Mouse (Mus musculus): ENCODE measurements around the gene Gm10277. TPM values are rescaled to one million over a fixed set of nuclear protein-coding genes. Genes with fewer than 3 reads are reported as not detected.
"Not testable (repeated sequence)": the region's sequence is repeated elsewhere in the genome, so short reads cannot be mapped to it uniquely, and the experiment has no call there.

Gm10277 gene
- polyA plus RNA-seq, 1 experiment from 2014 or later, result 2.0 TPM

DNA sequence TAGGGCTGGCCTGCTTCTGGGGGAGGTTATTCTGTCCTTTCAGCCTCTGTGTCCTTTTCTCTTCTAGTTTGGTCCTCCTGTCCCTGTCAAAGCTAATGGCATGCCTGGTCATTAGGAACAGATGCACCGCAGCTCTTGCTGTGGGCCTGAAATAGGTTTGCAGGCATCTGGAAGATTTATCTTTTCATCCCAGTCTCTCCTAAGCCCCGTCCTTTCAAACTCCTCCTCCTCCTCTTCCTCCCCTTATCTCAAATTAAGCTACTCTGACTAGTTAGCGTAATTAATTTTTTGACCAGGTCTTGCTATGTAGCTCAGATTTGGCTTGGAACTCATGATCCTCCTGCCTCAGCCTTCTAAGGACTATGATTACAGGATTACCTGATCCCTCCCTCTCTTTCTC, 34.1 kb downstream of the Gm10277 start:
- Histone ChIP-seq H3K4me3 (ENCODE audit: low read depth, low read length) (no peak overlapping the region), H3K9me3 (replicated peaks; ENCODE audit: control insufficient read depth, low read length, poor library complexity, severe bottlenecking) (no peaks in the 10 kb centered on the region), H3K36me3 (ENCODE audit: control insufficient read depth, insufficient read depth, low read length) (no peaks in the 10 kb centered on the region), H3K4me1 (ENCODE audit: control insufficient read depth, insufficient read depth, low read length) (no peaks in the 10 kb centered on the region), H3K27me3 (ENCODE audit: control insufficient read depth, insufficient read depth, low read depth, low read length) (no peaks in the 10 kb centered on the region), H3K9ac (ENCODE audit: low read depth, low read length) (no peak overlapping the region), H3K27ac (ENCODE audit: low read length) (no peak overlapping the region), H3K4me2 (ENCODE audit: low read length) (no peak overlapping the region)
- 79% methylated on average over 3 of the region's 3 CpGs for WGBS
- ATAC-seq, result no peak

DNA sequence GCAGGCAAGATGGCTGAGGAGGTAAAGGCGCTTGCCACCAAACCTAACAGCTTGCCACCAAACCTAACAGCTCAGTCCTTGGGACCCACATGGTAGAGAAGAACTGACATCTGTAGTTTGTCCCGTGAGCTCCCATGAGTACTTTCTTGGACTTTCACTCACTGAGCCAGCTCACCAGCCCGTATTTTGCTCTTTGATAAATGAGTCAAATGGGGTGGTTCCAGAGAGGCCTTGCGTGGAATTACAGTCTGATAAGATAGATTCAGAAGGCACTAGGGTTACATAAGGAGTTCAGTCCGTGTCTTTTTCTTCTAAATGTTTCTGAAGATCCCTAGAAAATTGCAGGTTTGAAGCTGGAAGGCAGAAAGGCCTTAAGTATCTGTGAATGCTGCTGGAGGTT, 35.0 kb downstream of the Gm10277 start:
- Histone ChIP-seq H3K27me3 (ENCODE audit: control insufficient read depth, insufficient read depth, low read depth, low read length) (no peaks in the 10 kb centered on the region), H3K9me3 (replicated peaks; ENCODE audit: control insufficient read depth, low read length, poor library complexity, severe bottlenecking) (no peaks in the 10 kb centered on the region), H3K9ac (ENCODE audit: low read depth, low read length) (no peak overlapping the region), H3K4me3 (ENCODE audit: low read depth, low read length) (no peak overlapping the region), H3K36me3 (ENCODE audit: control insufficient read depth, insufficient read depth, low read length) (no peaks in the 10 kb centered on the region), H3K27ac (ENCODE audit: low read length) (no peak overlapping the region), H3K4me1 (ENCODE audit: control insufficient read depth, insufficient read depth, low read length) (no peaks in the 10 kb centered on the region), H3K4me2 (ENCODE audit: low read length) (no peak overlapping the region)
- WGBS, result 83% methylated on average over 5 of the region's 5 CpGs
- ATAC-seq, result no peak

GRCm38 (mm10) chr11:77748996-77749395, 38.6 kb downstream of the Gm10277 start:
- Histone ChIP-seq H3K36me3 (ENCODE audit: control insufficient read depth, insufficient read depth, low read length) (no peaks in the 10 kb centered on the region), H3K27ac (ENCODE audit: low read length) (no peak overlapping the region), H3K4me1 (ENCODE audit: control insufficient read depth, insufficient read depth, low read length) (no peaks in the 10 kb centered on the region), H3K4me2 (ENCODE audit: low read length) (no peak overlapping the region), H3K9ac (ENCODE audit: low read depth, low read length) (no peak overlapping the region), H3K9me3 (replicated peaks; ENCODE audit: control insufficient read depth, low read length, poor library complexity, severe bottlenecking) (no peaks in the 10 kb centered on the region), H3K27me3 (ENCODE audit: control insufficient read depth, insufficient read depth, low read depth, low read length) (no peaks in the 10 kb centered on the region), H3K4me3 (ENCODE audit: low read depth, low read length) (no peak overlapping the region)
- 77% methylated on average over 5 of the region's 5 CpGs for WGBS
- no peak for ATAC-seq

GRCm38 (mm10) chr11:77747103-77747502, 40.4 kb downstream of the Gm10277 start:
- H3K36me3 ChIP-seq (ENCODE audit: control insufficient read depth, insufficient read depth, low read length); H3K9ac ChIP-seq (ENCODE audit: low read depth, low read length); H3K4me2 ChIP-seq (ENCODE audit: low read length); ATAC-seq; H3K4me1 ChIP-seq (ENCODE audit: control insufficient read depth, insufficient read depth, low read length); H3K9me3 ChIP-seq (replicated peaks; ENCODE audit: control insufficient read depth, low read length, poor library complexity, severe bottlenecking); H3K27me3 ChIP-seq (ENCODE audit: control insufficient read depth, insufficient read depth, low read depth, low read length); H3K27ac ChIP-seq (ENCODE audit: low read length); H3K4me3 ChIP-seq (ENCODE audit: low read depth, low read length): not testable (repeated sequence)
- 96% methylated on average over 13 of the region's 15 CpGs for WGBS

DNA sequence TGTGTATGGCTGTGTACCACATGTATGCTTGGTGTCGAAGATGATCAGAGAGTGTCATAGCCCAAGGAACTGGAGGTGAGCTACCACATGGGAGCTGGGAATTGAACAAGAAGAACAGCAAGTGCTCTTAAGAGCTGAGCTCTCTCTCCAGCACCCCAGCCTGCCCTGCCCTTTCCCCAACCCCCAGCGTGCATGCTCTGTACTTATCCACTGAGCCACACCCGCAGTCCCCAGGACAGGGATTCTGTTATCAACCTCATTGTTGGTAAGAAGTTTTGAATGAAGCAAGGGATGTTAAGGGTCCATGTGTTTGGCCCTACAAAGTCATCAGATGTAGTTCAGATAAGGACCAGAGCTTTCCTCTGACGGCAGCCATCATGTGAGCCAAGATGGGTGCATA, 40.9 kb downstream of the Gm10277 start:
- Histone ChIP-seq H3K36me3 (ENCODE audit: control insufficient read depth, insufficient read depth, low read length) (no peaks in the 10 kb centered on the region), H3K4me2 (ENCODE audit: low read length) (no peak overlapping the region), H3K27ac (ENCODE audit: low read length) (no peak overlapping the region), H3K4me3 (ENCODE audit: low read depth, low read length) (no peak overlapping the region), H3K4me1 (ENCODE audit: control insufficient read depth, insufficient read depth, low read length) (no peaks in the 10 kb centered on the region), H3K9me3 (replicated peaks; ENCODE audit: control insufficient read depth, low read length, poor library complexity, severe bottlenecking) (no peaks in the 10 kb centered on the region), H3K27me3 (ENCODE audit: control insufficient read depth, insufficient read depth, low read depth, low read length) (no peaks in the 10 kb centered on the region), H3K9ac (ENCODE audit: low read depth, low read length) (no peak overlapping the region)
- ATAC-seq, result no peak
- 96% methylated on average over 4 of the region's 4 CpGs for WGBS

DNA sequence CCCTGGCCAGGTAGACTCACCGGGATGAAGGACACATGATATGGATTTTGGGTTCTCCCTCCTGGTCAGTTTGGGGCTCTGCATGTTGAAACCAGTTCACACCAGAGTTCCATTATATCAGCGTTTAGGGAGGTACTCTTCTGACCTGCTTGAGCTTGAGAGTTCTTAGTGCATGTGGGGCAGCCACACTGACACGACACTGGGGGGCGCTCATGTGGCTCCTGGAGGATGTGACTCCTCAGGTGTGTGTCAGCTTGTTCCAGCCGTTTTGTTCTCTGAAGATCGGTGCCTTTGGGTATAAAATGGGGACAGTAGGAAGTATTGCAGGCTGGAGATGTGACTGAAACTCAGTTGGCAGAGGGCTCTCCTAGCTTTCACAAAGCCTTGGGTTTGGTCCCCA, 43.6 kb downstream of the Gm10277 start:
- H3K27me3 ChIP-seq (ENCODE audit: control insufficient read depth, insufficient read depth, low read depth, low read length), result no peaks in the 10 kb centered on the region
- no peak overlapping the region for H3K4me2 ChIP-seq (ENCODE audit: low read length)
- no peaks in the 10 kb centered on the region for H3K9me3 ChIP-seq (replicated peaks; ENCODE audit: control insufficient read depth, low read length, poor library complexity, severe bottlenecking)
- ATAC-seq, result no peak
- WGBS, result 41% methylated on average over 6 of the region's 6 CpGs
- H3K9ac ChIP-seq (ENCODE audit: low read depth, low read length), result no peak overlapping the region
- H3K4me1 ChIP-seq (ENCODE audit: control insufficient read depth, insufficient read depth, low read length), result no peaks in the 10 kb centered on the region
- H3K4me3 ChIP-seq (ENCODE audit: low read depth, low read length), result no peak overlapping the region
- H3K36me3 ChIP-seq (ENCODE audit: control insufficient read depth, insufficient read depth, low read length), result no peaks in the 10 kb centered on the region
- H3K27ac ChIP-seq (ENCODE audit: low read length), result no peak overlapping the region

- H3K4me1 ChIP-seq (ENCODE audit: control insufficient read depth, insufficient read depth, low read length), result 0 out of 2 replicates have a peak, but pooled peaks cover 2% of the 10 kb centered on the region
- no peaks in the 10 kb centered on the region for H3K27me3 ChIP-seq (ENCODE audit: control insufficient read depth, insufficient read depth, low read depth, low read length)
- no peak overlapping the region for H3K27ac ChIP-seq (ENCODE audit: low read length)
- H3K9ac ChIP-seq (ENCODE audit: low read depth, low read length), result no peak overlapping the region
- WGBS, result 46% methylated on average over 7 of the region's 7 CpGs
- no peaks in the 10 kb centered on the region for H3K36me3 ChIP-seq (ENCODE audit: control insufficient read depth, insufficient read depth, low read length)
- H3K4me3 ChIP-seq (ENCODE audit: low read depth, low read length), result no peak overlapping the region
- ATAC-seq, result no peak
- no peaks in the 10 kb centered on the region for H3K9me3 ChIP-seq (replicated peaks; ENCODE audit: control insufficient read depth, low read length, poor library complexity, severe bottlenecking)
- H3K4me2 ChIP-seq (ENCODE audit: low read length), result no peak overlapping the region
Measured at GRCm38 (mm10) chr11:77738555-77738954, 49.0 kb downstream of the Gm10277 start.

- Histone ChIP-seq H3K27ac (ENCODE audit: low read length) (no peak overlapping the region), H3K27me3 (ENCODE audit: control insufficient read depth, insufficient read depth, low read depth, low read length) (no peaks in the 10 kb centered on the region), H3K9me3 (replicated peaks; ENCODE audit: control insufficient read depth, low read length, poor library complexity, severe bottlenecking) (no peaks in the 10 kb centered on the region), H3K36me3 (ENCODE audit: control insufficient read depth, insufficient read depth, low read length) (no peaks in the 10 kb centered on the region), H3K4me3 (ENCODE audit: low read depth, low read length) (no peak overlapping the region), H3K4me2 (ENCODE audit: low read length) (no peak overlapping the region), H3K9ac (ENCODE audit: low read depth, low read length) (no peak overlapping the region), H3K4me1 (ENCODE audit: control insufficient read depth, insufficient read depth, low read length) (0 out of 2 replicates have a peak, but pooled peaks cover 2% of the 10 kb centered on the region)
- ATAC-seq, result no peak
- WGBS, result 1% methylated on average over 6 of the region's 6 CpGs
Measured at GRCm38 (mm10) chr11:77737289-77737688, 50.3 kb downstream of the Gm10277 start.
